ENCODE assay signal across 8 mouse cellular contexts in the genomic region with DNA sequence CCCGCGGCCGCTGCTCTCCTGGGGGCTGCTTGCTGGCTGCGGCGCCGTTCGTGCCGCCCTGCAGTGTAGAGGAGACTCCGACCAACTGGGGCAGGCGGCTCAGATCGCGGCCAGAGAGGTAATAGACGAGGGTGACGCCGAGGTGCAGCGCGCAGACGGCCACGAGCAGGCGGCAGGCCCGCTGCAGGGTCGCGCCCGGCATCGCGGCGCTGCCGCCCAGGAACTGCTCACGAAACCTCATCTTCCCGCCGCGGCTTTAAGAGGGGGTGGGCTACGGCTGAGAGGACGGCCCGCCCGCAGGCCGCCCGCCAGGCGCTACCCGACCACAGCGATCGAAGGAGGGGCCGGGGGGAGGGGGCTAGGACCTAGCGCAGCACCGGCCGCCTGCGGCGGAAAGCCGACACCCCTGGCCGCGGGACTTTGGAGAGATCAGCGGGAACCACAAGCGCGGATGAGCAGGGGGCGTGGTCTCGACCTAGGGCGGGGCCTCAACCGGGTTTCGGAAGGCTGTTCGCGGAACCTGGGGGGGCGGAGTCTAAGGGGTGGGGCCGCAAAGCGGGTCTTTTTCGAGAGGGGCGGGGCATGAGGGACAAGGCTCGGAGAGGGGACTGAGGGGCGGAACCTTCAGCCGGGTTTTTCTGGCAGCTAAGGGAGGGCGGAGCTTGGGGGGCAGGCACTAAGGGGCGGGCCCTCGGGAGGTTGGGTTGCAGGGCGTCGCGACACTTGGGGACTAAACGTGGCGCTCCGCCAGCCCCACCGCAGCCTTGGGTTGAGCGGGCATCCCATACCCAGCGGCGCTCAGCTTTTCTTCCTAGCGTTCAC. TPM values are rescaled to one million over a fixed set of nuclear protein-coding genes. Genes with fewer than 3 reads are reported as not detected.
DNase-seq lines count a peak whose midpoint lies in the region; ATAC-seq and TF ChIP-seq lines count a peak whose summit lies in the region.

A gene (minus strand): TSS at position 441 of the 822 bp plus-strand sequence.

- no peaks in the 10 kb centered on the region for H3K9me3 ChIP-seq in hindbrain, postnatal 0 days (ENCODE audit: low read length)

- peak; percentile 96 for DNase-seq in WW6 (ENCODE audit: low read depth, low spot score)
- DNase-seq in cerebellum, postnatal 4 days (ENCODE audit: low spot score in 2 of 2), result peak; percentile 92 to 96
- DNase-seq in gastrocnemius, adult 2 months, result peak; percentile 100
- DNase-seq in hindbrain, postnatal 0 days (ENCODE audit: low spot score), result peak; percentile 99
- DNase-seq in left cerebral cortex, adult 2 months (ENCODE audit: extremely low spot score in 1 of 2, low spot score in 2 of 2), result peak; percentile 92 to 93
- DNase-seq in right cerebral cortex, adult 2 months (ENCODE audit: low spot score in 2 of 2), result peak; percentile 89 to 92
- DNase-seq in urinary bladder, postnatal 14 days (ENCODE audit: low spot score), result peak; percentile 100

- WGBS in hindbrain, postnatal 0 days, result under 1% methylated on average over 80 of the region's 83 CpGs

- intact Hi-C loops in gastrocnemius, adult 2 months (cut with DNase I), result loop anchor here (1.0 to 5.0 kb wide), 4 partner anchors 19 to 94 kb away; a partner anchor contains a TSS
- intact Hi-C loops in left cerebral cortex, adult 2 months (cut with DNase I), result loop anchor here (1.0 to 5.0 kb wide), 2 partner anchors 54 to 94 kb away; no protein-coding TSS in a partner anchor

- peaks cover 8% of the 10 kb centered on the region; the same call in 1 of the 2 replicates for H3K4me1 ChIP-seq in hindbrain, postnatal 0 days (ENCODE audit: insufficient read depth, low read length)

- H3K36me3 ChIP-seq in hindbrain, postnatal 0 days (ENCODE audit: insufficient read depth, low read length), result no peaks in the 10 kb centered on the region

- peak within 1 kb of the TSS; percentile 99 for H3K27ac ChIP-seq in gastrocnemius, adult 2 months
- H3K27ac ChIP-seq in hindbrain, postnatal 0 days, result peak within 1 kb of the TSS; percentile 85
- peak within 1 kb of the TSS; percentile 71 for H3K27ac ChIP-seq in left cerebral cortex, adult 2 months

- H3K27me3 ChIP-seq in hindbrain, postnatal 0 days (ENCODE audit: insufficient read depth, low read length), result no peaks in the 10 kb centered on the region

- peak; percentile 97 for ATAC-seq in hindbrain, postnatal 0 days
- peak; percentile 83 for ATAC-seq in megakaryocyte, adult 5-6 weeks (ENCODE audit: poor library complexity, severe bottlenecking)

- H3K9ac ChIP-seq in hindbrain, postnatal 0 days (replicated peaks; ENCODE audit: low read length), result peak within 1 kb of the TSS; percentile 84

- TF ChIP-seq CTCF in gastrocnemius, adult 2 months (IDR thresholded peaks at IDR 0.05), result no peak
- no peak for TF ChIP-seq CTCF in hindbrain, postnatal 0 days (IDR thresholded peaks at IDR 0.05; ENCODE audit: low read depth)
- no peak for TF ChIP-seq CTCF in left cerebral cortex, adult 2 months (IDR thresholded peaks at IDR 0.05)

- peak within 1 kb of the TSS; percentile 79 for H3K4me2 ChIP-seq in hindbrain, postnatal 0 days (ENCODE audit: low read depth, low read length)

- H3K4me3 ChIP-seq in gastrocnemius, adult 2 months, result peak within 1 kb of the TSS; percentile 83
- peak within 1 kb of the TSS; percentile 69 for H3K4me3 ChIP-seq in hindbrain, postnatal 0 days (ENCODE audit: low read length)
- H3K4me3 ChIP-seq in left cerebral cortex, adult 2 months, result peak within 1 kb of the TSS; percentile 89

RNA-seq across cellular contexts. Expression of the gene that starts here (rescaled TPM):
- 10 to 100 TPM; 30.5 to 42.2 TPM for total RNA-seq in gastrocnemius, adult 2 months (2021)
- 14.5 and 14.8 TPM in 2 replicates for total RNA-seq in hindbrain, postnatal 0 days (2014; rRNA removed)
- 7.1 and 7.6 TPM in 2 replicates for polyA plus RNA-seq in hindbrain, postnatal 0 days (2015; fragmentation: Nextera tagmentation; extraction: Ambion mirVana)
- total RNA-seq in left cerebral cortex, adult 2 months (2021), result 1 to 10 TPM; 5.0 to 8.2 TPM
- total RNA-seq in megakaryocyte, adult 5-6 weeks (2015), result 75.4 and 79.4 TPM in 2 replicates
- 46.4 and 57.4 TPM in 2 replicates for total RNA-seq in megakaryocyte, adult 5-6 weeks (2017)

Comparison
In these comparisons a context has a peak if more than half of its experiments do, and no peak if none do; other contexts are left out.
1. Peak in every context shown above with its lines: DNase-seq, ATAC-seq, H3K4me3 ChIP-seq and H3K27ac ChIP-seq.